Mouse (Mus musculus): ENCODE results near the gene Fam126a. TPM values are rescaled to one million over a fixed set of nuclear protein-coding genes. Genes with fewer than 3 reads are reported as not detected.

Fam126a gene
- total and polyA plus RNA-seq, 3 experiments = 19.6 to 32.6 (median 22.6) TPM

- Histone ChIP-seq H3K27me3 (replicated peaks) (no peaks in the 10 kb centered on the region), H3K9me3 (replicated peaks; ENCODE audit: low read length) (no peaks in the 10 kb centered on the region), H3K4me3 (replicated peaks in 1 of 3; ENCODE audit: low read depth in 2 of 3, low read length in 2 of 3, poor library complexity in 1 of 3) (no peak overlapping the region), H3K79me2 (replicated peaks; ENCODE audit: control insufficient read depth, extremely low read depth, insufficient read depth, poor library complexity, severe bottlenecking) (no peaks in the 10 kb centered on the region), H3K36me3 (replicated peaks in 1 of 2; ENCODE audit: control insufficient read depth in 1 of 2, insufficient read depth in 1 of 2, low read length in 1 of 2) (peaks cover 10 to 70% of the 10 kb centered on the region in 2 experiments), H3K27ac (ENCODE audit: insufficient read depth, low read depth) (no peak overlapping the region), H3K4me1 (ENCODE audit: control insufficient read depth in 1 of 2, insufficient read depth in 2 of 2) (peaks cover 3 to 19% of the 10 kb centered on the region in 2 experiments; a peak in 3 of 4 replicates), H3K4me2 (ENCODE audit: insufficient read depth, low read depth, poor library complexity, severe bottlenecking) (no peak overlapping the region), H3K9ac (ENCODE audit: insufficient read depth, low read depth) (no peak overlapping the region)
- TF ChIP-seq MYC (IDR thresholded peaks at IDR 0.05; ENCODE audit: low read depth, low read length) (no peak), GABPA (IDR thresholded peaks at IDR 0.05; ENCODE audit: insufficient replicate concordance, low read depth, low read length) (no peak), USF1 (IDR thresholded peaks at IDR 0.05; ENCODE audit: low read depth, low read length) (no peak), MAZ (IDR thresholded peaks at IDR 0.05; ENCODE audit: low read depth, low read length) (no peak)
- dilution Hi-C loops (cut with MboI; ENCODE audit: extremely low pct_ligation_motif_present, extremely low pct_unique_long_range_greater_than_20kb, low sequenced_read_pairs) = no loop called here
- in situ Hi-C loops (cut with MboI; ENCODE audit: low pct_ligation_motif_present, low pct_unique_long_range_greater_than_20kb, low sequenced_read_pairs) = no loop called here
- DNase-seq (ENCODE audit: extremely low read depth) = peak; percentile 38
Measured at GRCm38 (mm10) chr5:23994929-23995328, 35.6 kb downstream of the Fam126a start.

- H3K27ac ChIP-seq (ENCODE audit: insufficient read depth, low read depth) = no peak overlapping the region
- no peaks in the 10 kb centered on the region for H3K27me3 ChIP-seq (replicated peaks)
- H3K4me1 ChIP-seq (ENCODE audit: control insufficient read depth in 1 of 2, insufficient read depth in 2 of 2) = peaks cover 3 to 19% of the 10 kb centered on the region in 2 experiments; a peak in 3 of 4 replicates
- in situ Hi-C loops (cut with MboI; ENCODE audit: low pct_ligation_motif_present, low pct_unique_long_range_greater_than_20kb, low sequenced_read_pairs) = no loop called here
- dilution Hi-C loops (cut with MboI; ENCODE audit: extremely low pct_ligation_motif_present, extremely low pct_unique_long_range_greater_than_20kb, low sequenced_read_pairs) = no loop called here
- DNase-seq (ENCODE audit: extremely low read depth) = no peak
- no peaks in the 10 kb centered on the region for H3K9me3 ChIP-seq (replicated peaks; ENCODE audit: low read length)
- H3K36me3 ChIP-seq (replicated peaks in 1 of 2; ENCODE audit: control insufficient read depth in 1 of 2, insufficient read depth in 1 of 2, low read length in 1 of 2) = peaks cover 10 to 71% of the 10 kb centered on the region in 2 experiments
- H3K4me2 ChIP-seq (ENCODE audit: insufficient read depth, low read depth, poor library complexity, severe bottlenecking) = no peak overlapping the region
- TF ChIP-seq EP300 (IDR thresholded peaks at IDR 0.05; ENCODE audit: low read length) = no peak
- no peak for TF ChIP-seq NELFE (IDR thresholded peaks at IDR 0.05; ENCODE audit: low read depth, low read length)
- no peak for TF ChIP-seq MAX (IDR thresholded peaks at IDR 0.05; ENCODE audit: low read length)
- no peak for TF ChIP-seq NRF1 (IDR thresholded peaks at IDR 0.05; ENCODE audit: low read depth, low read length)
- no peak for TF ChIP-seq POLR2A (IDR thresholded peaks at IDR 0.05; ENCODE audit: low read depth, low read length)
- TF ChIP-seq MEF2A (IDR thresholded peaks at IDR 0.05; ENCODE audit: borderline replicate concordance, low read depth, low read length) = no peak
- TF ChIP-seq KAT2A (IDR thresholded peaks at IDR 0.05; ENCODE audit: insufficient replicate concordance, low read length) = no peak
- TF ChIP-seq CHD1 (IDR thresholded peaks at IDR 0.05; ENCODE audit: low read depth, low read length) = no peak
- TF ChIP-seq RCOR1 (conservative IDR thresholded peaks at IDR 0.05; ENCODE audit: low read depth, low read length) = no peak
- H3K4me3 ChIP-seq (replicated peaks in 1 of 3; ENCODE audit: low read depth in 2 of 3, low read length in 2 of 3, poor library complexity in 1 of 3) = no peak overlapping the region
- H3K9ac ChIP-seq (ENCODE audit: insufficient read depth, low read depth) = no peak overlapping the region
- H3K79me2 ChIP-seq (replicated peaks; ENCODE audit: control insufficient read depth, extremely low read depth, insufficient read depth, poor library complexity, severe bottlenecking) = no peaks in the 10 kb centered on the region
Measured at GRCm38 (mm10) chr5:23994231-23994630, 36.3 kb downstream of the Fam126a start.

- Histone ChIP-seq H3K36me3 (replicated peaks in 1 of 2; ENCODE audit: control insufficient read depth in 1 of 2, insufficient read depth in 1 of 2, low read length in 1 of 2) (peaks cover 6 to 70% of the 10 kb centered on the region in 2 experiments), H3K79me2 (replicated peaks; ENCODE audit: control insufficient read depth, extremely low read depth, insufficient read depth, poor library complexity, severe bottlenecking) (no peaks in the 10 kb centered on the region), H3K4me3 (replicated peaks in 1 of 3; ENCODE audit: low read depth in 2 of 3, low read length in 2 of 3, poor library complexity in 1 of 3) (no peak overlapping the region), H3K4me2 (ENCODE audit: insufficient read depth, low read depth, poor library complexity, severe bottlenecking) (no peak overlapping the region), H3K27ac (ENCODE audit: insufficient read depth, low read depth) (no peak overlapping the region), H3K4me1 (ENCODE audit: control insufficient read depth in 1 of 2, insufficient read depth in 2 of 2) (peaks cover 3 to 19% of the 10 kb centered on the region in 2 experiments; a peak in 3 of 4 replicates), H3K9me3 (replicated peaks; ENCODE audit: low read length) (no peaks in the 10 kb centered on the region), H3K27me3 (replicated peaks) (no peaks in the 10 kb centered on the region), H3K9ac (ENCODE audit: insufficient read depth, low read depth) (no peak overlapping the region)
- in situ Hi-C loops (cut with MboI; ENCODE audit: low pct_ligation_motif_present, low pct_unique_long_range_greater_than_20kb, low sequenced_read_pairs) = no loop called here
- no peak for DNase-seq (ENCODE audit: extremely low read depth)
- dilution Hi-C loops (cut with MboI; ENCODE audit: extremely low pct_ligation_motif_present, extremely low pct_unique_long_range_greater_than_20kb, low sequenced_read_pairs) = no loop called here
- TF ChIP-seq ETS1 (conservative IDR thresholded peaks at IDR 0.05; ENCODE audit: low read depth, low read length) (no peak), USF2 (conservative IDR thresholded peaks at IDR 0.05; ENCODE audit: low read depth, low read length) (no peak), KAT2A (IDR thresholded peaks at IDR 0.05; ENCODE audit: insufficient replicate concordance, low read length) (no peak), MAZ (IDR thresholded peaks at IDR 0.05; ENCODE audit: low read depth, low read length) (no peak), SIN3A (IDR thresholded peaks at IDR 0.05; ENCODE audit: low read length) (no peak), UBTF (IDR thresholded peaks at IDR 0.05; ENCODE audit: low read depth, low read length) (no peak), ZNF384 (IDR thresholded peaks at IDR 0.05; ENCODE audit: low read depth, low read length) (no peak), EP300 (IDR thresholded peaks at IDR 0.05; ENCODE audit: low read length) (no peak), MYC (IDR thresholded peaks at IDR 0.05; ENCODE audit: low read depth, low read length) (no peak), POLR2A (IDR thresholded peaks at IDR 0.05; ENCODE audit: low read depth, low read length) (no peak), E2F4 (IDR thresholded peaks at IDR 0.05; ENCODE audit: insufficient replicate concordance, low read depth, low read length) (no peak), MAX (IDR thresholded peaks at IDR 0.05; ENCODE audit: low read length) (no peak), JUN (IDR thresholded peaks at IDR 0.05; ENCODE audit: insufficient read depth, low read depth, low read length) (no peak), MXI1 (IDR thresholded peaks at IDR 0.05; ENCODE audit: low read depth, low read length) (no peak)
Measured at GRCm38 (mm10) chr5:23993553-23993894, 37.0 kb downstream of the Fam126a start.
